Mouse (Mus musculus): Measurements from ENCODE around the gene Hbp1. TPM values are rescaled to one million over a fixed set of nuclear protein-coding genes. Genes with fewer than 3 reads are reported as not detected.

Hbp1 gene
- polyA plus RNA-seq, 1 experiment from 2014 or later, result 129 TPM

GRCm38 (mm10) chr12:31884365-31884764 is 66.0 kb downstream of the Hbp1 start:
- Histone ChIP-seq H3K27ac (replicated peaks; ENCODE audit: low read depth, low read length) (no peak overlapping the region), H3K4me1 (ENCODE audit: control insufficient read depth, insufficient read depth, low read length) (no peaks in the 10 kb centered on the region), H3K9ac (replicated peaks; ENCODE audit: low read length) (no peak overlapping the region), H3K27me3 (ENCODE audit: control insufficient read depth, insufficient read depth, low read length) (no peaks in the 10 kb centered on the region), H3K4me2 (ENCODE audit: low read depth, low read length) (no peak overlapping the region), H3K36me3 (replicated peaks; ENCODE audit: control insufficient read depth, insufficient read depth, low read depth, low read length) (no peaks in the 10 kb centered on the region), H3K4me3 (ENCODE audit: low read depth, low read length) (no peak overlapping the region), H3K9me3 (replicated peaks; ENCODE audit: control insufficient read depth, low read length) (no peaks in the 10 kb centered on the region)
- ATAC-seq (replicated peaks; ENCODE audit: insufficient number of reproducible peaks, low FRiP score, low TSS enrichment, low read depth) (no peak), DNase-seq (ENCODE audit: low spot score) (no peak)
- WGBS, result 87% methylated on average over 4 of the region's 4 CpGs

- no peaks in the 10 kb centered on the region for H3K4me1 ChIP-seq (ENCODE audit: control insufficient read depth, insufficient read depth, low read length)
- H3K27me3 ChIP-seq (ENCODE audit: control insufficient read depth, insufficient read depth, low read length), result no peaks in the 10 kb centered on the region
- no peak for ATAC-seq (replicated peaks; ENCODE audit: insufficient number of reproducible peaks, low FRiP score, low TSS enrichment, low read depth)
- no peaks in the 10 kb centered on the region for H3K36me3 ChIP-seq (replicated peaks; ENCODE audit: control insufficient read depth, insufficient read depth, low read depth, low read length)
- no peak overlapping the region for H3K4me3 ChIP-seq (ENCODE audit: low read depth, low read length)
- H3K27ac ChIP-seq (replicated peaks; ENCODE audit: low read depth, low read length), result no peak overlapping the region
- no peak overlapping the region for H3K4me2 ChIP-seq (ENCODE audit: low read depth, low read length)
- no peaks in the 10 kb centered on the region for H3K9me3 ChIP-seq (replicated peaks; ENCODE audit: control insufficient read depth, low read length)
- no peak for DNase-seq (ENCODE audit: low spot score)
- no peak overlapping the region for H3K9ac ChIP-seq (replicated peaks; ENCODE audit: low read length)
- 79% methylated on average over 1 of the region's 1 CpGs for WGBS
These were observed 67.6 kb downstream of the Hbp1 start for GRCm38 (mm10) chr12:31882736-31883135.

GRCm38 (mm10) chr12:31876775-31877174 is 73.6 kb downstream of the Hbp1 start:
- no peak overlapping the region for H3K4me2 ChIP-seq (ENCODE audit: low read depth, low read length)

More at GRCm38 (mm10) chr12:31876775-31877174, 73.6 kb downstream of the Hbp1 start:
- no peak overlapping the region for H3K4me3 ChIP-seq (ENCODE audit: low read depth, low read length)
- no peak for ATAC-seq (replicated peaks; ENCODE audit: insufficient number of reproducible peaks, low FRiP score, low TSS enrichment, low read depth)
- H3K9me3 ChIP-seq (replicated peaks; ENCODE audit: control insufficient read depth, low read length), result no peaks in the 10 kb centered on the region
- H3K27ac ChIP-seq (replicated peaks; ENCODE audit: low read depth, low read length), result no peak overlapping the region
- DNase-seq (ENCODE audit: low spot score), result no peak
- H3K36me3 ChIP-seq (replicated peaks; ENCODE audit: control insufficient read depth, insufficient read depth, low read depth, low read length), result no peaks in the 10 kb centered on the region
- no peaks in the 10 kb centered on the region for H3K4me1 ChIP-seq (ENCODE audit: control insufficient read depth, insufficient read depth, low read length)
- H3K9ac ChIP-seq (replicated peaks; ENCODE audit: low read length), result no peak overlapping the region
- 88% methylated on average over 4 of the region's 4 CpGs for WGBS
- H3K27me3 ChIP-seq (ENCODE audit: control insufficient read depth, insufficient read depth, low read length), result no peaks in the 10 kb centered on the region

Other genes starting within 250 kb of the Hbp1 start
- 1.8 and 2.2 TPM in 2 replicates for gene Gpr22, start 236.6 kb downstream of the Hbp1 start, polyA plus RNA-seq (2014; fragmentation: Nextera tagmentation; extraction: Ambion mirVana)
- gene Prkar2b, start 110.8 kb upstream of the Hbp1 start, polyA plus RNA-seq (2014; fragmentation: Nextera tagmentation; extraction: Ambion mirVana), result 59.4 and 65.4 TPM in 2 replicates

Measured in embryonic facial prominence, embryonic 11.5 days (tissue).